Mouse (Mus musculus) ES-Bruce4 (cell line): ENCODE measurements around the gene Fam57b. TPM values are rescaled to one million over a fixed set of nuclear protein-coding genes. Genes with fewer than 3 reads are reported as not detected.
A peak's percentile ranks its signal among the peaks of the same experiment; 100 is the strongest.

ENCODE experiments used
- H3K27ac ChIP-seq: 2 replicates; pipeline ENCODE4 v1.5.1; 2012; ENCODE audit warnings: low read length, inconsistent platforms; ENCODE audit not compliant: insufficient read depth
- H3K27me3 ChIP-seq: 2 replicates; pipeline ENCODE4 v1.6.1; 2012; ENCODE audit warnings: mild to moderate bottlenecking, low read length, inconsistent platforms; ENCODE audit not compliant: control insufficient read depth, poor library complexity, insufficient read depth, severe bottlenecking
- H3K36me3 ChIP-seq: 2 replicates; pipeline ENCODE4 v1.6.1; 2012; ENCODE audit warnings: inconsistent platforms, mild to moderate bottlenecking, low read length, moderate library complexity; ENCODE audit not compliant: control insufficient read depth, poor library complexity, insufficient read depth, severe bottlenecking
- H3K4me1 ChIP-seq: one replicate; pipeline ENCODE4 v1.8.1; 2011; ENCODE audit warnings: low read length; ENCODE audit not compliant: control insufficient read depth, insufficient read depth
- H3K4me3 ChIP-seq: 2 replicates; pipeline ENCODE4 v1.5.1; 2011; ENCODE audit warnings: low read depth, mild to moderate bottlenecking, low read length
- H3K9ac ChIP-seq: 2 replicates; pipeline ENCODE4 v1.6.1; 2012; ENCODE audit warnings: low read depth, mild to moderate bottlenecking, inconsistent platforms; ENCODE audit not compliant: poor library complexity, severe bottlenecking
- H3K9me3 ChIP-seq: replicated peaks from 2 replicates; pipeline ENCODE4 v1.6.1; 2012; ENCODE audit warnings: mild to moderate bottlenecking, low read length, inconsistent platforms; ENCODE audit not compliant: control insufficient read depth, poor library complexity, insufficient read depth, severe bottlenecking
- CTCF ChIP-seq: IDR thresholded peaks from one replicate; pipeline ENCODE4 v1.8.1; 2011; ENCODE audit warnings: low read depth, low read length
- EP300 ChIP-seq: IDR thresholded peaks from 2 replicates; pipeline ENCODE4 v1.6.1; 2011; ENCODE audit warnings: low read depth, low read length; ENCODE audit not compliant: insufficient read depth
- POLR2A ChIP-seq: IDR thresholded peaks from one replicate; pipeline ENCODE4 v1.8.1; 2011; ENCODE audit warnings: low read length; ENCODE audit not compliant: insufficient read depth
- polyA plus RNA-seq: library from polyadenylated mRNA; stranded (reverse); fragments of >200 nt; gene quantifications from 2 replicates; pipeline ENCODE4 v1.2.4, GENCODE M21; 2011; ENCODE audit warnings: low read depth; ENCODE audit not compliant: missing spikeins, insufficient read depth, insufficient read length

Gene Fam57b
- polyA plus RNA-seq, 1 experiment: 2.7 TPM

DNA sequence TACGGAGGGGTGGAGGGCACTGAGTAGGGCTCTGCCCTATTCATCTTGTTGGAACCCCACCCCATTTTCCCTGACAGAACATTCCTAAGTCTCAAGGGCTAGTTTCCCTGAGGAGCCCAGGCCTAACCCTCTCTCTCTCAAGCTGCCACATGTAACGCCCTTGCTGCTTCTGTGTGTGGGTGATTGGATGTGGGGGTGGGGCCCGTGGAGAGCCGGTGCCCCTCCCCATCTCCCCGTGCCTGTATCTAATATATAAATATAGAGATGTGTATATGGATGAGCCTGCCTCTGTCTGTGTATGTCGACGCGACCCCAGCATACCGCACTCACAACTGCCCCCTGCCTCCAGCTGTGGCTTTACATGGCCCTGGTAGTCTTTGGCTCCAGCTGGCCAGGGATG is 31.9 kb upstream of the Fam57b start:
- H3K27ac ChIP-seq: no peak overlapping the region
- H3K4me3 ChIP-seq: no peak overlapping the region
- no peaks in the 10 kb centered on the region for H3K27me3 ChIP-seq
- no peak for TF ChIP-seq EP300
- TF ChIP-seq CTCF: no peak
- TF ChIP-seq POLR2A: no peak
- peaks cover under 1% of the 10 kb centered on the region for H3K4me1 ChIP-seq
- H3K9me3 ChIP-seq: no peaks in the 10 kb centered on the region
- H3K9ac ChIP-seq: no peak overlapping the region
- H3K36me3 ChIP-seq: peaks cover 17% of the 10 kb centered on the region

- peaks cover 17% of the 10 kb centered on the region for H3K36me3 ChIP-seq
Measured at GRCm38 (mm10) chr7:126766201-126766600, 31.3 kb upstream of the Fam57b start, which contains the start of gene Gdpd3. Gene Gdpd3, plus strand, starts transcription at chr7:126766334.

DNA sequence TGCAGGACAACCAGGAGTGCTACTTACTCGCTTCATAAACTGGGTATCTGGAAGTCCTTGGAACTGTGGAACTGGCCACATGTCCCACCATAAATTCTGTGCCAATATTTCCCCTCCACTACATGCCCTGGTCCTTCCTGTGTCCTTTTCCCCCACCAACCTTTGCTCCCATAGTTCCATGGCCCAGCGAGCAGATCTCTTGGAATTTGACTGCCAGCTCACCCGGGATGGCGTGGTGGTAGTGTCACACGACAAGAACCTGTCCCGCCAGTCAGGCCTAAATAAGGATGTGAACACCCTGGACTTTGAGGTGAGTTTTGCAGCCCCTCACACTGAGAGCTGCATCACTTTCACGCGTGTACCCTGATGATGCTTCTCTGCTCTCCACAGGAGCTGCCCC is 30.5 kb upstream of the Fam57b start:
- Histone ChIP-seq H3K9ac (no peak overlapping the region), H3K9me3 (no peaks in the 10 kb centered on the region), H3K36me3 (peaks cover 17% of the 10 kb centered on the region), H3K27me3 (no peaks in the 10 kb centered on the region), H3K4me3 (no peak overlapping the region), H3K4me1 (no peaks in the 10 kb centered on the region), H3K27ac (no peak overlapping the region)
- no peak for TF ChIP-seq CTCF
- TF ChIP-seq EP300: no peak
- TF ChIP-seq POLR2A: no peak

More at GRCm38 (mm10) chr7:126766201-126766600, 31.3 kb upstream of the Fam57b start, which contains the start of gene Gdpd3:
- H3K4me3 ChIP-seq: no peak within 1 kb of the TSS
- no peaks in the 10 kb centered on the region for H3K4me1 ChIP-seq
- H3K27me3 ChIP-seq: no peaks in the 10 kb centered on the region
- H3K9me3 ChIP-seq: no peaks in the 10 kb centered on the region
- no peak within 1 kb of the TSS for H3K27ac ChIP-seq
- no peak within 1 kb of the TSS for H3K9ac ChIP-seq
- TF ChIP-seq CTCF (no peak), POLR2A (no peak), EP300 (no peak)

- Histone ChIP-seq H3K9me3 (no peaks in the 10 kb centered on the region), H3K4me3 (peak overlapping the region; percentile 22), H3K36me3 (no peaks in the 10 kb centered on the region), H3K9ac (no peak overlapping the region), H3K4me1 (peaks cover under 1% of the 10 kb centered on the region), H3K27me3 (no peaks in the 10 kb centered on the region), H3K27ac (no peak overlapping the region)
- TF ChIP-seq POLR2A: no peak
- no peak for TF ChIP-seq EP300
- no peak for TF ChIP-seq CTCF
Measured at GRCm38 (mm10) chr7:126770784-126771183, 26.7 kb upstream of the Fam57b start.

DNA sequence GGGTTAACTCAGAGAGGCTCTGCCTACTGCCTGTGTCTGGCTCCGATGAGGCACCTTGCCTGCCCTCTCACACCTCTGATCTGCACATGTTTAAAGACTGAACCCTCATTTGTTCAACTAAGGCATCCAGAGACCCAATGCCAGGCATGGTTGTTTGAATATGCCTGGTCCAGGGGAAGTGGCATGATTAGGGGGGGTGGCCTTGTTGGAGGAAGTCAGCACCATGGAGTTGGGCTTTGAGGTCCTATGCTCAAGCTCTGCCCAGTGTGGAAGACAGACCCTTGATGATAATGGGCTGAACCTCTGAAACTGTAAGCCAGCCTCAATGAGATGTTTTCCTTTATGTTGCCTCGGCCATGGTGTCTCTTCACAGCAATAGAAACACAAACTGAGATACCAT is 24.1 kb upstream of the Fam57b start:
- Histone ChIP-seq H3K9ac (no peak overlapping the region), H3K9me3 (no peaks in the 10 kb centered on the region), H3K4me3 (no peak overlapping the region), H3K4me1 (peaks cover 3% of the 10 kb centered on the region), H3K36me3 (0 out of 2 replicates have a peak, but pooled peaks cover 3% of the 10 kb centered on the region), H3K27ac (no peak overlapping the region), H3K27me3 (no peaks in the 10 kb centered on the region)
- TF ChIP-seq POLR2A (no peak), CTCF (no peak), EP300 (no peak)

DNA sequence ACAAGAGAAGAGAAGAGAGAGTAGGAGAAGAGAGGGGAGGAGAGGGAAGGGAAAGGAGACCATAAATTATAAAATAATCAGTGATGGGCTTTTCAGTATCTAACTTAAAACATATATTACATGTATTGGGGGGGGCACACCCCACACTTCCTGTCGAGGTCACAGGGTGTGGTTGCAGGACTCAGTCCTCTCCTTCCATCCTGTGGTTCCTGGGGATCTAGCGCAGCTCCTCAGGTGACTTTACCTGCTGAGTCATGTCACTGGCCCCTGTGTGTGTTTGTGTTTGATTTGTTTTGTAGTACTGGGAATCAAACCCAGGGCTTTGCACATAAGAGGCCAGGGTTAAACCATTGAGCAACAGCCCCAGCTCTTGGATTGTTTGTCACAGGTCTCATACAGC is 23.0 kb upstream of the Fam57b start:
- H3K27ac ChIP-seq: no peak overlapping the region
- H3K27me3 ChIP-seq: no peaks in the 10 kb centered on the region
- peaks cover 6% of the 10 kb centered on the region for H3K36me3 ChIP-seq
- H3K4me3 ChIP-seq: no peak overlapping the region
- H3K9ac ChIP-seq: no peak overlapping the region
- H3K9me3 ChIP-seq: no peaks in the 10 kb centered on the region
- peaks cover 3% of the 10 kb centered on the region for H3K4me1 ChIP-seq
- TF ChIP-seq POLR2A: no peak
